Mouse (Mus musculus) heart, postnatal 0 days (tissue): ENCODE measurements around the gene Ptprn2.

ENCODE experiments used
- CTCF ChIP-seq: IDR thresholded peaks from 2 replicates; pipeline ENCODE4 v1.5.1; 2016; ENCODE audit warnings: antibody characterized with exemption, control low read depth, low read depth
- EP300 ChIP-seq: IDR thresholded peaks from 2 replicates; pipeline ENCODE4 v1.6.1; 2016; ENCODE audit warnings: antibody characterized with exemption, low read depth

DNA sequence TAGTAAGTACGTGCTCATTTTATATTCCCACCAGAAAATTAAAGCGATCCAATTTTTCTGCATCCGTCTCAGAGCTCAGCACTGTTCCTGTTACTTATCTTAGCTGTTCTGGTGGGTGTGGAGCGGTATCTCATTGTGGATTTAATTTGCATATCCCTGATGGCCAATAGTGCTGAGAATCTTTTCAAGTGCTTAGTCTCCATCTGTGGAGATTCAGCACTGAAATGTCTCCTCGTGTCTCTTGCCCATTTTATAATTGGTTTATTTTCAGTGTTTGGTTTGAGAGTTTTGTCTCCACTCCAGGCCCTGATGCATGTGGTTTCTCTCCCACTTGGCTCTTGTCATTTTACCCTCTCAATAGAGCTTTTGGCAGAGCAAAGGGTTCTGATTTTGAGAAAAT lies 327.5 kb downstream of the Ptprn2 start:
- no peak for TF ChIP-seq CTCF
- no peak for TF ChIP-seq EP300
